Mouse (Mus musculus): ENCODE measurements around the gene Cnot6.

The Cnot6 gene

DNA sequence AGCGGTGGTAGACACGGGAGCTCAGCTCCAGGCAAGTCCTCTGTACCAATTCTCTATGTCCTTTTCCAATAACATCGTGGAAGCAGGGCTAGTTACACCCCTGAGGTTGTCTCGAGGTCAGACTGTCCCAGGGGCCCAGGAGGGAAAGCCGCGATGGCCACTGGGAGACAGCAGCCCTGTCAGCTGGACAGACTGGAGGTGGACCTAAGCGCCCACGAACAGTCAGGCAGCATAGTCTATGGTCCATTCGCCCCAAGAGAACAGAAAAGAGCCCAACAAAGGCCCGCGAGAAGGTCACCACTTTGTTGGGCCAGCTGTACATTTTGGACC, 59.5 kb downstream of the Cnot6 start:
- no peak for DNase-seq

DNA sequence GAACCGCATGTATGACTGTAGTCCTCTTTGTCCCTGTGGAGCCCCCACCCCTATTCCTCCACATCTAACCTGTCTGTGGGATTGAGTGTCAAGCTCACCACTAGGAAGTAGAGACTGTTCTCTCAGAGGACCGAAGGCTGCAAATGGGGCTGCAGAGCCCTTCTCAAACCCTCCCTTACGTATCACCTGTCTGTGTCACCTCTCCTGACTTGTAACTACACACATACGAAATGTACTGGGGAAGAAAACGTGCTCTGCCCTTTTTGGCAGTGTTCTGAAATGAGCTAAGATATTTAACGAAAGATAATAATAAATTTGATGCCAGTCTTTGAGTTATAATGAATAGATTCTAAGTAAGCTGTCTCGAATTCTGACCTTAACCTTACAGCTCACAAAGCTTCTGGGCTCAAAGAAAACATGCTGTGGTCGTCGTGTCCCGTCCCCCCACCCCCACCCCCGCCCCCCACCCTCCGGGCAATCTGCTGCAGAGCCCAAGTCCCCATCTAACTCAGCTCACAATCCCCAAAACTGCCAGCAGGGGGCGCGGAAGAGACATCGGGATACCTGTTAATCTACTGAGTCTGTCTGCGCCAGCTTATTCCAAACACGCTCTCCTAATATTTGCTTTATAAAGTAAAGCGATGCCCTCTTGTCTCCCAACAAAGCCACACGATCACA, 60.0 kb downstream of the Cnot6 start:
- peak; percentile 94 for DNase-seq

GRCm38 (mm10) chr11:49651762-49652322, 60.7 kb downstream of the Cnot6 start:
- no peak for DNase-seq

DNA sequence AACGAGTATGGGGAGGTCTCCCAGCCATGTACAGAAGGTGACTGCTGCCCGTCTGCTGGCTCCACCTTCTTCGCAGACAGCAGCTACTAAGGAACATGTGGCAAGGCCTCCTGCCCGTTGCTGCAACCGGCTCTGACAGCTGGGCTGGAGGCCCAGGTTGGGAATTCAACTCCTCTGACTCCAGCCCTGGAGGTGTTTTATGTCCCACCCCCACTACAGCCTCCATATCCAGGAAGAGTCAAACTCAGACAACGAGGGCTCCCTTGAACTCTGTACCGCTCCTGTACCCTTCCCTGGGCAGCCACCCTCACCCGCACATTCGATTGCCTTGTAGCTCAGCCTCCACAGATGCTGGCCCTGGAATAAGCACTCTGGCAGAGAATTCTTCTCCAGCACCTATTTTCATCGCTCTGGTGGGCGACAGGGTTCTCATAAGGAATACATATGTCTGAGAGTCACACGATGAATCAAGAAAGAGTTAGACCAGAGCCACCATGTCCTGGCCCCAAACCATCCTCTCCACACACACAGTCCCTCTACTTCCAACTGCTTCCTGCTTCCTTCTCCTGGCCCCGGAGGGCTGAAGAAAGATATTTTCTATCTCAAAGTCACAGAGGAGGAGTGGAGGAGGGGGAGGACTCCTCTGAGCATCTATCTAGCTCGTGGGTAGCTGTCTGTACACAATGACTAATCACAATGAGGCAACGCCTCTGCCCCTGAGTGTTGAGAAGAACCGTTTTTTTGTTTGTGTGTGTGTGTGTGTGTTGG, 61.3 kb downstream of the Cnot6 start:
- no peak for DNase-seq

GRCm38 (mm10) chr11:49650113-49650993, 62.2 kb downstream of the Cnot6 start:
- no peak for DNase-seq

- no peak for DNase-seq
Measured at GRCm38 (mm10) chr11:49645677-49646076, 66.8 kb downstream of the Cnot6 start.

GRCm38 (mm10) chr11:49636449-49636848, 76.1 kb downstream of the Cnot6 start:
- no peak for DNase-seq

DNA sequence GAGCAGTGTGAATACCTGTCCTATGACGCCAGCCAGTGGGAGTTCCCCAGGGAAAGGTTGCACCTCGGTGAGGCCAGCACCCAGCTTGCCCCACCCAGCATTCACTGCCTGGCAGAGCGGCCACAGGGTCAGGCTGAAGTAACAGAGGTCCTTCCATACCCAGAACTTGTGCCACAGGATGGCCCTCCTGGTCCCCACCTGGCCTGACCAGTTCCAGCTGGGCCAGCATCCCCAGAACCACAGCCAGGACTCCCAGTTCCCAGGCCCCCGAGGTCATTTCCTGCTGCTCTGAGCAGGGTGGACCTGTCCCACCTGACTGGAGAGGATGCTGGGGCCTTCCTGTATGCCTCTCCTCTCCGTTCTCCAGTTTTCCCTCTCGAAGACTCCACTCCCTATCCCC, 76.9 kb downstream of the Cnot6 start:
- DNase-seq, result no peak

DNA sequence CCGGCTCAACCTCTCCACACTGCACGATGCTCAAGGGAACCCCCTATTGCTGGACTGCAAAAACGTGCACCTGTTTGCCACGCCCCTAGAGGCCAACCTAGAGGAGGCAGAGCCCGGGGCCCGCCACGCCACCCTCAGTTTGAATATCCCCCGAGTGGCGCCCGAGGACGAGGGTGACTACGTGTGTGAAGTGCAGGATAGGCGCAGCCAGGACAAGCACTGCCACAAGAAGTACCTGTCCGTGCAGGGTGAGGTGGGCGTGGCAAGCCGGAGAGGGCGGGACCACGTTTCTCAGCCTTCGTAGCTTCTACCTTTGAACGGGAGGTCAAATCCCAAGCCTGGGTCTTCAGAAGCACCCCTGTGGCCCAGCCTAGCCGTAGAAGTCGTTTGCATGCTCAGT, 78.4 kb downstream of the Cnot6 start:
- no peak for DNase-seq

DNA sequence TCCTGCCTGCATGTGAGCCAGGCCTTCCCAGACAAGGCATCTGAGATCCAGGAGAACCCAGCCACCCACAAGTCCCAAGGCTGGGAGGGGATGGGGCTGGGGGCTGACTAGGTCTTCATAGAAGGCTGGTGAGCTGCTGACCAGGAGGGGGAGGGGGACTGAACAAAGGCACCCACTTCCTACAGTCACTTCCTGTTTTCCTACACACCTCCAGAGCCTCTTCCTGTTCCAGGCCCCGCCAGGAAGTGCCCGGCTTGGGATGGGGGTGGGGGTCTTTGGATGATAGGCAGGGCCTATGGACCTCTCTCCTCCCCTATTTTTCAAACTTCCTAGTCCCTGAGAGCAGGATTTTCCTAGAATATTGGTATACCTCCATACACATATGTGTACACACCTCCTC, 80.3 kb downstream of the Cnot6 start:
- DNase-seq, result no peak

DNA sequence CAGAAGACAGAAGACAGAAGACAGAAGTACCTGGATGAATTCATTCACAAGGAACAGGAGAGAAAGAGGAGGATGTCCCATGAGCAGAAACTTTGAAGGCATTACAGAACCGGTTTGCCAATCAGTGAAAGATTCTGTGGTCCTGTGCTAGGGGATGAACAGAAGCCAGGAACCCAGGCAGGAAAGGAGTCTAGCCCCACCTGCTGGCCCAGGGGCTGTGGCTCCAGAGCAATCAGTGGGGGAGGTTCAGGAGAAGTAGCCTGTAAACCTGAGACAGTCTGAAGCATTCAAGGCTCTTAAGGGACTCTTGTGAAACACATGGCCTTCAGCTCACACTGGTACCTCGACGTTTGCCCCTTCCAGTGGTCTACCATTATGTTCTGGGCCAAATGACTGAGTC, 81.4 kb downstream of the Cnot6 start:
- no peak for DNase-seq

- DNase-seq, result no peak
Measured at GRCm38 (mm10) chr11:49626748-49627147, 85.8 kb downstream of the Cnot6 start.

DNA sequence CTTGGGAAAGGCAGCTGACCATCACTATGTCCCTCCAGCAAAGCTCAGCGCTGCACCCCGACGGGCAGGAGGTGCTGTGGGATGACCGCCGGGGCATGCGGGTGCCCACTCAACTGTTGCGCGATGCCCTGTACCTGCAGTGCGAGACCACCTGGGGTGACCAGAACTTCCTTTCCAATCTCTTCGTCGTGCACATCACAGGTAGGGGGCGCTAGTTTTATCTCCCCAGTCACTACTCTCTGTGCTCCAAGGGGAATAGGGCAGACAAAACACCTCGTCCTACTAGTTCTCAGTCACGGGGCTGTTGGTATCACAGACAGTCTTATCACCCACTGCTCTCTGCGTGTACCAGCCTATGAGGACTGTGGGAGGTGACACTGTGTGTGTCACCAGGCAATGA, 86.7 kb downstream of the Cnot6 start:
- no peak for DNase-seq

DNA sequence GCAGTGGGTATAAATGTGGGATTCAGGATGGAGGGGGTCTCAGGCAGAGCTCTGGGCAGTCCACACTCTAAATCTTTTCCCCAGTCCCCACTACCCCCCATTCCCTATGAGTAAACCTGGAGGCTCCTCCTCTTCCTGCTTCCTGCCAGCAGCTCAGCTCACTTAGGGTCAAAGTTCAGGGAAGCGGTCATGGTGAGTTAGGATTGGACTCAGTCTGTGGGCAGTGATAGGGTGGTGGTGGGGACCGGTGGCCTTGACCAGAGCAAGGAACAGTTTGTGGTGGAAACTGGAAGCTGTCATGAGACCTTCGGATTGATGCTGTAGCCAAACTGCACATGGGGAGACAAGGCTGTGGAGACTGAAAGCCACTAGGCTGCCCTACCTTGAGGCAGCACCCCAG, 88.4 kb downstream of the Cnot6 start:
- DNase-seq, result no peak

- DNase-seq, result no peak
Measured at GRCm38 (mm10) chr11:49621953-49622352, 90.6 kb downstream of the Cnot6 start.
